Mouse (Mus musculus) neutrophil, adult 5-6 weeks (primary cell): ENCODE measurements around the gene Mat2a. TPM values are rescaled to one million over a fixed set of nuclear protein-coding genes. Genes with fewer than 3 reads are reported as not detected.
A peak's percentile ranks its signal among the peaks of the same experiment; 100 is the strongest.
"Not testable (repeated sequence)": the region's sequence is repeated elsewhere in the genome, so short reads cannot be mapped to it uniquely, and the experiment has no call there.

Experiments used
- ATAC-seq: fragments of 151-379, 151-347 bp; 2 replicates; pipeline ENCODE4 v1.8.0; 2017; ENCODE audit warnings: mild to moderate bottlenecking, moderate TSS enrichment; ENCODE audit not compliant: insufficient number of reproducible peaks, poor library complexity, low FRiP score, severe bottlenecking; ENCODE audit errors: extremely low read depth
- total RNA-seq: library from RNA; stranded (forward); fragments of 200-1000 nt; gene quantifications from 2 replicates; pipeline ENCODE4 v1.2.3, GENCODE M21; 2017

Gene Mat2a
- total RNA-seq, 1 experiment from 2014 or later = 167 TPM

- ATAC-seq = no peak
Measured at GRCm38 (mm10) chr6:72458921-72459320, 19.6 kb upstream of the Mat2a start.

GRCm38 (mm10) chr6:72458418-72458817 lies 19.1 kb upstream of the Mat2a start:
- no peak for ATAC-seq

GRCm38 (mm10) chr6:72456567-72456966 lies 17.2 kb upstream of the Mat2a start:
- ATAC-seq = no peak

GRCm38 (mm10) chr6:72454833-72455373 lies 15.5 kb upstream of the Mat2a start:
- no peak for ATAC-seq

- no peak for ATAC-seq
Measured at GRCm38 (mm10) chr6:72454072-72454746, 14.9 kb upstream of the Mat2a start.

- no peak for ATAC-seq
Measured at GRCm38 (mm10) chr6:72453578-72453977, 14.2 kb upstream of the Mat2a start.

- ATAC-seq = no peak
Measured at GRCm38 (mm10) chr6:72452329-72452728, 13.0 kb upstream of the Mat2a start.

GRCm38 (mm10) chr6:72451778-72452177 lies 12.4 kb upstream of the Mat2a start:
- ATAC-seq = not testable (repeated sequence)

- ATAC-seq = no peak
Measured at GRCm38 (mm10) chr6:72447487-72447886, 8.1 kb upstream of the Mat2a start.

GRCm38 (mm10) chr6:72445011-72445410 lies 5.7 kb upstream of the Mat2a start:
- ATAC-seq = no peak

GRCm38 (mm10) chr6:72442921-72443604 lies 3.7 kb upstream of the Mat2a start:
- ATAC-seq = no peak

- ATAC-seq = no peak
Measured at GRCm38 (mm10) chr6:72440186-72440990, 1.0 kb upstream of the Mat2a start.

- ATAC-seq = peak; percentile 54
Measured at GRCm38 (mm10) chr6:72438862-72439354, 450 bp downstream of the Mat2a start.

- ATAC-seq = no peak
Measured at GRCm38 (mm10) chr6:72438226-72438625, 1.1 kb downstream of the Mat2a start.

GRCm38 (mm10) chr6:72432153-72432552 lies 7.2 kb downstream of the Mat2a start:
- ATAC-seq = no peak

GRCm38 (mm10) chr6:72430989-72431921 lies 8.1 kb downstream of the Mat2a start:
- ATAC-seq = no peak

GRCm38 (mm10) chr6:72429061-72429842 lies 10.1 kb downstream of the Mat2a start:
- no peak for ATAC-seq

- peak; percentile 85 for ATAC-seq
Measured at GRCm38 (mm10) chr6:72428036-72428435, 11.3 kb downstream of the Mat2a start.
